Mouse (Mus musculus): ENCODE measurements around the gene Nf1. TPM values are rescaled to one million over a fixed set of nuclear protein-coding genes. Genes with fewer than 3 reads are reported as not detected.

Gene Nf1
- polyA plus RNA-seq, 1 experiment from 2014 or later, result 9.6 TPM

Other genes starting within 250 kb of the Nf1 start
- gene Ksr1, start 193.3 kb upstream of the Nf1 start, polyA plus RNA-seq (2016; fragmentation: Nextera tagmentation; extraction: Ambion mirVana), result 3.7 and 4.3 TPM in 2 replicates
- 490 and 507 TPM in 2 replicates for gene Wsb1, start 85.0 kb upstream of the Nf1 start, polyA plus RNA-seq (2016; fragmentation: Nextera tagmentation; extraction: Ambion mirVana)
- gene Gm9964, start 42.8 kb upstream of the Nf1 start, polyA plus RNA-seq (2016; fragmentation: Nextera tagmentation; extraction: Ambion mirVana), result not detected in 2 replicates
- 1.7 and 2.1 TPM in 2 replicates for gene Omg, start 164.4 kb downstream of the Nf1 start, polyA plus RNA-seq (2016; fragmentation: Nextera tagmentation; extraction: Ambion mirVana)
- 0.14 TPM in 1 of 2 replicates, not detected in the other for gene Evi2b, start 184.1 kb downstream of the Nf1 start, polyA plus RNA-seq (2016; fragmentation: Nextera tagmentation; extraction: Ambion mirVana)
- gene Evi2, start 190.9 kb downstream of the Nf1 start, polyA plus RNA-seq (2016; fragmentation: Nextera tagmentation; extraction: Ambion mirVana), result 1.3 and 1.6 TPM in 2 replicates
- gene Evi2a, start 190.9 kb downstream of the Nf1 start, polyA plus RNA-seq (2016; fragmentation: Nextera tagmentation; extraction: Ambion mirVana), result 2.8 and 3.9 TPM in 2 replicates

Measured in midbrain, embryonic 12.5 days (tissue).